Mouse (Mus musculus) gastrocnemius, postnatal 4 days (tissue): ENCODE measurements at regions not wholly inside any gene's neighbourhood (a gene's known extent, or its start where the extent isn't known, plus 50 kb on each side); places are given as distances from the start of the nearest gene placed in this dataset.
"Not testable (repeated sequence)": the region's sequence is repeated elsewhere in the genome, so short reads cannot be mapped to it uniquely, and the experiment has no call there.

ENCODE experiments used
- DNase-seq, 2 experiments: peaks; one replicate each; pipeline ENCODE4 v3.0.0; 2021 to 2022; ENCODE audit warnings: low spot score in 2 of 2, mixed read lengths in 2 of 2

- no peak for DNase-seq
Observed at GRCm38 (mm10) chr1:136680173-136680572, 55.5 kb downstream of the Zfp281 start.

GRCm38 (mm10) chr1:136682311-136682710 is 57.6 kb downstream of the Zfp281 start:
- DNase-seq = not testable (repeated sequence)

DNA sequence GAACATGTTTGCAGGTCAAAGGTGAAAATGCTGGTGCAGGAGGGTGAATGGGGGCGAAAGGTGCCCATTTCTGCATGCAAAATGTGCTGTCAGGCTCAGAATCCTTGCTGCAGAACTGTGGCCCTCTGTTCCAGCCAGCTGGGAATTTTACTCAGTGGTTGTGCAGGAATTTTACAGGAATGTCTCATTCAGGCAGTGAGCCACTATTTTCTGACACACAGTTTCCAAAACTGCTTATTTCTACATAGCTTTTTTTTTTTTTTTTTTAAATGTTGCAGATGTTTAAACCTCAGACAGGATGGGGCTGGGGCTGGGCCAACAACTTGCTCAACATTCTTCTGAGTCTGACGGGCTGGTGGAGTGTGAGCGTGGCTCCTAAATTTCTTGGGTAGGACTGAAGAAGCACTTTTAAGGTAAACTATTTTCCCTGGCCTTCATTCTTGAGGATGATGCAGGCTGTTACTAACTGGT is 58.4 kb downstream of the Zfp281 start:
- peak; percentile 62 to 87 for DNase-seq

DNA sequence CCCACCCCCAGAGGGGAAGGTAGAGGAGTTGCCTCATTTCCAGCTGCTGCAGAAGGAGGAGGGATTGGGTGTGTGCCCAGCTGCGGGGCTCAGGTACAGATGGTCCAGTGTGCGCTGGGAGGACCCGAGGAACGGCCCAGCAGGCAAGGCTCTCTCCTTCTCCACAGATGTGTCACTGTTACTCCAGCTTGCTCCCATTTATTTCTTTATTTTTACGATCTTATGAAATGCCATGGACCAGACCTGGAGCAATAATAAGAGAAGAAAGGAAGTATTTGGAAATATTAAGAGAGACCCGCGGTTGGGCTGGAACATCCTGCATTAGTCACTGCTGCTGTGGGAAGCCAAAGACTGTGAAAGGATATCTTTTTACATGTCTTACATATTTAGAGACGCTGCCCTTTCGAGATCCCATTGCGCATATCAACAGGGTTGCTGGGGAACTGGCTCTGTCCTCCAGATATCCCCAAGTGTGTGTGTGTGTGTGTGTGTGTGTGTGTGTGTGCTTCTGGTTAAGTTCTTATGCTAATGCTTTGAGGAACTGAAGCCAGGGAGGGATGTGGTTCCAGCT is 58.9 kb downstream of the Zfp281 start:
- peak; percentile 30 to 66 for DNase-seq

GRCm38 (mm10) chr1:136684481-136684880 is 59.8 kb downstream of the Zfp281 start:
- DNase-seq = no peak

DNA sequence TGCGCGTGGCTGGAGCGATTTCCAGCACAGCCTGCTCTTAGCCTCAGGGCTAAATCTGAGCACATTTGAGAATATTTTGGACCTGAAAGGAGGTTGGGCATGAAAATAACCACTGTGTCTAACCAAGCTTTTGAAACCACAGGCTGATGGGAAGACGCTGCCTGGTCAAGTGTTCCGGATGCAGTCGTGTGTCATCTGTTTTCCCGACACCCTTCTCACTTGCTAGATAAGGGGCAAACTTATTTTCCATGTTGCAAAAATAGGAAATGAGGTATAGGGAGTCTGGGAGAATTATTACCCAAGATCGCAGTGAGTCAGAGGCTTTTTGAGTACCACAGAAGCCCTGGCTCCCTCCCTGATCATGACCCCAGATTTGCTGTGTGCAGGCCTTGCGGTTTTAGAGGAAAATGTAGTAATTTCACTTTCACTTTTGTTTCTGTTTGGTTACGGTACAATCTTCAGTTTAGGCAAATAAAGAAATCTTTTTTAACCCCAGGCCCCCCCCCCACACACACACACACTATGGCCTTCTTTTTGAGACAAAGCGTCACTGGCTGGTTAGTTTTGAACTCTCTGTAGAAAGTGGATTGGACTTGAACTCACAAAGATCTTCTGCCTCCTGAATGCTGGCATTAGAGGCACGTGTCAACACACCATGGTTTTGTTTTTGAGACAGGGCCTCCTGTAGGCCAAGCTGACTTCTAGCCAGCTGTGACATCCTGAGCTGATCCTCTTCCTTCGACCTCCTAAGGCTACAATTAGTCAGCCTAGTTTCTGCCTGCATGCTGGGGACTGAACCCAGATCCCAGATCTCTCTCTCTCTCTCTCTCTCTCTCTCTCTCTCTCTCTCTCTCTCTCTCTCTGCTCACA is 60.7 kb downstream of the Zfp281 start:
- no peak for DNase-seq

GRCm38 (mm10) chr1:136686467-136686866 is 61.8 kb downstream of the Zfp281 start:
- DNase-seq = no peak

GRCm38 (mm10) chr1:136690068-136690467 is 65.4 kb downstream of the Zfp281 start:
- DNase-seq = no peak

DNA sequence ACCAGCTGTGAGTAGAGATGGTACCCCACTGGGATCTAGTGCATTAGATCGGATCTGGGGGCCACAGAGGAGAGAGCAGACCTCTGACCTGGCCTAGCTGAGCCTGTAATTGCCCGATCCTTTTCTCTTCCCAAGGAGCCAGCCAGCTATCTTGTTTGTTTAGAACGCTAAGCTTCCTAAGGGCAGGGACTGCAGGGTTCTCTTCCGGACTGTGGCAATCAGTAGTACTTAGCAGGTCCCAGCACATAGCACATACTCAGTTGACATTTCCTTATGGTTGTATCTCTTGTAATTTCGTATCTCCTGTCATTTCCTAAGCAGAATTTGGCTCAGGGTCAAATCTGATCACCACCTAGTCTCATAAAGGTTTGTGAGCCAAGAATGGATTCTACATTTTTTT is 68.7 kb downstream of the Zfp281 start:
- DNase-seq = no peak

GRCm38 (mm10) chr1:136694983-136695382 is 70.3 kb downstream of the Zfp281 start:
- no peak for DNase-seq

- DNase-seq = no peak
Observed at GRCm38 (mm10) chr1:136696077-136696641, 71.5 kb downstream of the Zfp281 start.

GRCm38 (mm10) chr1:136698454-136699152 is 73.9 kb downstream of the Zfp281 start:
- no peak for DNase-seq

DNA sequence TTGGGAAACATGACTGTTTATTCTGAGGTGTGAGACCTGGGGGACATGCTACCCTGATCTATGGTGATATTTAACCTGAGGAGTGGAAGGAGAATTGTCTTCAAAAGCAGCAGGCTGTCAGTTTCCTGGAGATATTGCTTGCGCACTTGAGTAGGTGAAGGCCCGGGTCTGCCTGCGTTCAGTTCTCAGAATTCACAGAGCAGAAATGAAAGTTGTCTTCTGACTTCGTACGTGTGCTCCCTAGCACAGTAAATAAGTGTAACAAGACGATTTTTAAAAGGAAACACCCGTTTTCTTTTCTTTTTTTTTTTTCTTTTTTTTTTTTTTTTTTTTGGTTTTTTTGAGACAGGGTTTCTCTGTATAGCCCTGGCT is 74.4 kb downstream of the Zfp281 start:
- DNase-seq = no peak

GRCm38 (mm10) chr1:136699571-136699970 is 74.9 kb downstream of the Zfp281 start:
- DNase-seq = no peak

GRCm38 (mm10) chr1:136704139-136704538 is 79.4 kb downstream of the Zfp281 start:
- no peak for DNase-seq

DNA sequence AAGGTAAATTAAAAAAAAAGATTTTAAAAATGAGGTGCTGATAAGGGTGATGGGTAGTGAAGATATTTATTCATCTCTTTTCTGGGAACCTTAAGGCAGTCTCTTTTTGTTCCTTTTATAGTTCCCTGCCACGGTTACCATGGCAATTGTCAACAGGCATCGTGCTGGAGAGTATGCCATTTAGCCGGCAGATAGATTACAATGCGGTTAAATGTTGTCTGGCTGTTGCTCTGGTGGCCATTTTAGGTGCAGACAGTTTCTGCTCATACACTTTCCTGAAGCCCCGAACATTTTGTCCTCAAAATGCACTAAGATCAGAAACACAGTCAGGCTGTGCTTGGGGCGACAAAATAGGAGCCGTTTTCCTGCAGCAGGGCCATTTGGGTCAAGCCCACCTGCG is 81.8 kb downstream of the Zfp281 start:
- DNase-seq = no peak

GRCm38 (mm10) chr1:136707394-136707793 is 82.7 kb downstream of the Zfp281 start:
- no peak for DNase-seq

DNA sequence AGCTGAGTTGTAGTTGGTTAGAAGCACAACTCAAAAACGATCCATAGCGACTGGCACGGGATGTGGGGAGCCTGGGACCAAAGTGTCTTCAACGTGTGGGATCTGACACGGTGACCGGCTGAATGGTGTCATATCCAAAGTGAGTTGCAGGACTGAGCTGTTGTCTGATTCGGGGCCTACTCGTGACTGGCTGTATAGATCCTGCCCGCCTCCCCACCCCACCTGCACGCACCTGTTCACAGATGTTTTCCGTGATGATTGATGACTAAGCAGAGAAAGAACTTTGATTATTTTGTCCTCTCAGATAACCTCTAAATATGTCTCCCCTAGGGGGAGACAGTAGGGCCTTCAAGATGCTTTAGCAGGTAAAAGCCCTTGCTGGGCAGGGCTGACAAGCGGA is 83.2 kb downstream of the Zfp281 start:
- DNase-seq = no peak

GRCm38 (mm10) chr1:136710196-136710595 is 85.5 kb downstream of the Zfp281 start:
- no peak for DNase-seq

- DNase-seq = no peak
Observed at GRCm38 (mm10) chr1:136711243-136711642, 86.5 kb downstream of the Zfp281 start.

- no peak for DNase-seq
Observed at GRCm38 (mm10) chr1:136714077-136714476, 89.4 kb downstream of the Zfp281 start.

DNA sequence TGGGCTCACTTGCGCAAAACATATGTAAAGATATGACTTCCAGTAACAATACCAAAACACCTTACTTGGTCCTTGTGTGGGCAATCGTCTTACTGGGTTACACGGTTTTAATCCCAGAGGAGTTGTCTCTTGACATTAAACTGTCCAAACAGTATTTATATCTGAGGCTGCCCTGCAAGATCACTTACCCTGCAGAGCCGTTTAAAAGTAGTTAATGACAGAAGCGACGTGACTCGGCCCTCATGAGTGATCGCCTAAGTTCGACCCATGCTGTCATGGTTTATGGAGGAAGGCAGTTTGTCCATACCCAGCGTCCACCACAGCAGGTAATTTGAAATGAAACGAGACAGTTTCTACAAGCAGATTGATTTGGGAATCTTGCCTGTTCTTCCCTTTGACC is 90.3 kb downstream of the Zfp281 start:
- no peak for DNase-seq
